Mouse (Mus musculus) forebrain, postnatal 0 days (tissue): Measurements from ENCODE around the gene Zdhhc23. TPM values are rescaled to one million over a fixed set of nuclear protein-coding genes. Genes with fewer than 3 reads are reported as not detected.

Experiments used
- ATAC-seq: fragments of 200-750 bp; cut with Nextera tagmentation; 2 replicates; pipeline ENCODE4 v1.8.0; 2017; ENCODE audit warnings: mild to moderate bottlenecking, moderate library complexity
- DNase-seq: peaks from one replicate; pipeline ENCODE4 v3.0.0-alpha.2; 2015
- H3K27ac ChIP-seq: fragments of 300-500 bp; sonication (generic); 2 replicates; pipeline ENCODE4 v1.5.1; 2014; ENCODE audit warnings: low read depth, mild to moderate bottlenecking, antibody characterized with exemption, low read length, moderate library complexity, mixed read lengths
- H3K27me3 ChIP-seq: fragments of 300-500 bp; sonication (generic); 2 replicates; pipeline ENCODE4 v1.6.1; 2014; ENCODE audit warnings: mild to moderate bottlenecking, low read length, mixed read lengths; ENCODE audit not compliant: insufficient read depth
- H3K36me3 ChIP-seq: fragments of 300-500 bp; sonication (generic); 2 replicates; pipeline ENCODE4 v1.6.1; 2014; ENCODE audit warnings: mild to moderate bottlenecking, moderate library complexity; ENCODE audit not compliant: insufficient read depth
- H3K4me1 ChIP-seq: fragments of 300-500 bp; sonication (generic); 2 replicates; pipeline ENCODE4 v1.6.1; 2014; ENCODE audit warnings: antibody characterized with exemption; ENCODE audit not compliant: insufficient read depth
- H3K4me2 ChIP-seq: fragments of 300-500 bp; sonication (generic); 2 replicates; pipeline ENCODE4 v1.6.1; 2014; ENCODE audit warnings: low read depth, mild to moderate bottlenecking, moderate library complexity
- H3K4me3 ChIP-seq: fragments of 300-500 bp; sonication (generic); 2 replicates; pipeline ENCODE4 v1.5.1; 2014; ENCODE audit warnings: low read depth, low read length, mixed read lengths
- H3K9ac ChIP-seq: fragments of 300-500 bp; sonication (generic); 2 replicates; pipeline ENCODE4 v1.6.1; 2014; ENCODE audit warnings: mild to moderate bottlenecking
- H3K9me3 ChIP-seq: fragments of 300-500 bp; sonication (generic); 2 replicates; pipeline ENCODE4 v1.6.1; 2016; ENCODE audit warnings: low read length
- CTCF ChIP-seq: sonication (generic); IDR thresholded peaks from 2 replicates; pipeline ENCODE4 v1.5.1; 2016; ENCODE audit warnings: antibody characterized with exemption, control low read depth, low read depth
- WGBS: fragments of 180-500 bp; shearing (Covaris S2); extraction: QIAGEN DNeasy Blood & Tissue Kit; methylation state at CpG from one replicate; pipeline ENCODE4 v1.1.7; 2014; 5-methylcytosine and 5-hydroxymethylcytosine counted together
- polyA plus RNA-seq: library from polyadenylated mRNA; unstranded; fragments of >200 nt; fragmentation: Nextera tagmentation; extraction: Ambion mirVana; gene quantifications from 2 replicates; pipeline ENCODE4 v1.2.1, GENCODE M21; 2015
- total RNA-seq: library from RNA; depleted of rRNA; stranded (reverse); fragments of >200 nt; gene quantifications from 2 replicates; pipeline ENCODE4 v1.2.3, GENCODE M21; 2014

The Zdhhc23 gene
- total and polyA plus RNA-seq, 2 experiments from 2014 or later, result 5.4 to 9.0 TPM

DNA sequence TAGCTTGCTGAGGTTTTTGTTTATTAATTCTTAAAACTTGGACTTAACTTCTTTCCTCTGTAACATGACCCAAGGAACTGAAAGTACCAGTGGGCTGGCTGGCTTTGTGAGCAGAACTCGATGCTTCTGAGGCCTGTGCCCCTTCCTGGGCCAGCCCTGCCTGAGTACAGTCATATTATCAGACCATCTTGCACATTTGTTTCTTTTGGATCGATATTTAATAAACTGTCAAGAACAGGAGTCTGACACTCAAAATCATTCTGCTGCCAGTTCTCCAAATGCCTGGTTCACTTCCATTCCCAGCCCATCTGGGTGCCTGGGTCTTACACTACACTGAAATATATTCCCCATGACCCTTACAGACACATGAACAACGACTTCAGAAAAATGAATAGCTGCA, 33.7 kb downstream of the Zdhhc23 start:
- ATAC-seq, result peak; percentile 56; the same call in 1 of the 2 replicates
- no peak for TF ChIP-seq CTCF
- Histone ChIP-seq H3K27me3 (no peaks in the 10 kb centered on the region), H3K4me2 (no peak overlapping the region), H3K27ac (0 out of 2 replicates have a peak overlapping the region, but pooled peaks have one; percentile 50), H3K4me3 (no peak overlapping the region), H3K36me3 (no peaks in the 10 kb centered on the region), H3K9me3 (no peaks in the 10 kb centered on the region), H3K4me1 (no peaks in the 10 kb centered on the region), H3K9ac (no peak overlapping the region)
- DNase-seq, result no peak
- 66% methylated on average over 3 of the region's 3 CpGs for WGBS

DNA sequence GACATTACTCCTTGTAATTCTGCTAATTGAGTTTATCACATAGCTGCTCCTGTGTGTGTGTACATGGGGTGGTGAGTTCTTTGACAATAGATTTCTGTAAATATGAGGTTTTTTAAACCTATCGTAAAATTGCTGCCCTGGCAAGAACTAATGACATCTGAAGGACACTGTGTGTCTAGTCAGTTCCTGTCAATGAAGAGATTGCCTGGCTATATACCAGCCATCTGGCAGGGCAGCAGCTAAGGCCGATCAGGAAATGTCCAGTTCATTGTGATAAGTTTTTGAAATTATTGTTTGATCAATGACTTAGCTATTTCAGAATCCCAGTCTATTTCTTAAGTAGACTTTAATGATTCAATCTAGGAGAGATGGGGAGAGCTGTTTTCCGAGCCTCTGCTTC, 34.2 kb downstream of the Zdhhc23 start:
- Histone ChIP-seq H3K9me3 (no peaks in the 10 kb centered on the region), H3K4me3 (no peak overlapping the region), H3K27ac (0 out of 2 replicates have a peak overlapping the region, but pooled peaks have one; percentile 50), H3K36me3 (no peaks in the 10 kb centered on the region), H3K9ac (no peak overlapping the region), H3K4me2 (no peak overlapping the region), H3K27me3 (no peaks in the 10 kb centered on the region), H3K4me1 (no peaks in the 10 kb centered on the region)
- WGBS, result 76% methylated on average over 3 of the region's 3 CpGs
- no peak for TF ChIP-seq CTCF
- DNase-seq, result no peak
- ATAC-seq, result no peak

DNA sequence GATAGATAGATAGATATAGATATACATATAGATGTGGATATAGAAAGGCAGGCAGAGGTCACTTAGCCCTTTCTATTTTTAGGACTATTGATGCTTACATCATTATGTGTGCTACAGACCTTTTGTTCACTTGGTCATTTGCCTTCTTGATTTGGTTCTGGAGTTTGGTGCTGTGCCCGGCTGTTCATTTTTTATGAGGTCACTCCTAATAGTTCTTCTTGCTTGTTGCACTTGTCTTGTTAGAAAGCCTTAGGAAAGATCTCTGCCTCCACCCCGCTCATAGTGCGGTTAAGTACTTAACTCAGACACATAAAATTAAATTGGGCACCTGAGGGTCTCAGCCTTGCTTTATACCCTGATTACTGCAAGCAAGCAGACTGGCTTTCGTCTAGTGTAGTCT, 38.7 kb downstream of the Zdhhc23 start:
- TF ChIP-seq CTCF, result no peak
- Histone ChIP-seq H3K4me1 (no peaks in the 10 kb centered on the region), H3K36me3 (no peaks in the 10 kb centered on the region), H3K9me3 (no peaks in the 10 kb centered on the region), H3K27ac (no peak overlapping the region), H3K9ac (no peak overlapping the region), H3K27me3 (no peaks in the 10 kb centered on the region), H3K4me3 (no peak overlapping the region), H3K4me2 (no peak overlapping the region)
- 91% methylated on average over 4 of the region's 4 CpGs for WGBS
- DNase-seq (no peak), ATAC-seq (no peak)

DNA sequence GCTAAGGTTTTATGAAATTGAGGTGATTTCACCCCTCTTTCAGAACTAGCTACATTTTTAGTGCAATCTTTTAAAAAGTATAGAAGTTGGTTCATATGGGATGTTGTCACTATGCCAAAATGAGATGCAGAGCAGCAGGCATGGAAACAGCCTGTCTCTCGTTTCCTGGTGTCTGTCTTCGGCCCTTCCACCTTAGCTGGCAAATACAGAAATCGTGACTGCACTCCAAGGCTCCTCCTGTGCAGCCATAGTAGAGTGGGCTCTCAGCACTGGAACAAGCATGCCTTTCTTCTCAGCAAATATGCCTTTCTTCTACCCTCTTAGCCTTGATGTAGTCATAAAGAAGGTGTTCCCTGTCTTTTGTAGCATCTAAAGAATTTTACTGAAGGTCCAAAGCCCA, 43.7 kb downstream of the Zdhhc23 start:
- no peak overlapping the region for H3K9ac ChIP-seq
- no peaks in the 10 kb centered on the region for H3K27me3 ChIP-seq
- ATAC-seq (no peak), DNase-seq (no peak)
- H3K9me3 ChIP-seq, result no peaks in the 10 kb centered on the region
- H3K4me2 ChIP-seq, result no peak overlapping the region
- no peak overlapping the region for H3K4me3 ChIP-seq
- no peak for TF ChIP-seq CTCF
- no peaks in the 10 kb centered on the region for H3K36me3 ChIP-seq
- H3K4me1 ChIP-seq, result no peaks in the 10 kb centered on the region
- 50% methylated on average over 3 of the region's 3 CpGs for WGBS
- H3K27ac ChIP-seq, result no peak overlapping the region

DNA sequence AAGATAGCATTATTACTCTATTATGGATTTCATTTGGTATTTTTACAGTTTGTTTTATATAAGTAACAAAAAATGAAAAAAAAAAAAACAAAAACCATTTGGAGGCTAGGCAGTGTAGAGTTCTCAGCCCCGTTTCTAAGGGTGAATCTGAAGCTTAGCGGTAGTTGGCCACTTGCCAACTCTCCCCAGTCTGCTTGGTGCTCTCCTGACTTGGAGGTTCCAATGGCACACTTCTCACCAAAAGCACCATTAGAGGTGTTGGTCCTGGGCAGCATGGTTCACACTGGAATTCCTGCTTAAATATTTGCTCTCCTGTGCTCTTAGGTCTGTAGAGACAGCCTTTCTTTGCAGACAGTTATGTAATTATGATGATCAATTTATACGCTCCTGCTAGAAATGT, 44.2 kb downstream of the Zdhhc23 start:
- Histone ChIP-seq H3K9ac (no peak overlapping the region), H3K36me3 (no peaks in the 10 kb centered on the region), H3K9me3 (no peaks in the 10 kb centered on the region), H3K4me1 (no peaks in the 10 kb centered on the region), H3K27ac (no peak overlapping the region), H3K27me3 (no peaks in the 10 kb centered on the region), H3K4me2 (no peak overlapping the region), H3K4me3 (no peak overlapping the region)
- 45% methylated on average over 3 of the region's 3 CpGs for WGBS
- DNase-seq (no peak), ATAC-seq (no peak)
- no peak for TF ChIP-seq CTCF

DNA sequence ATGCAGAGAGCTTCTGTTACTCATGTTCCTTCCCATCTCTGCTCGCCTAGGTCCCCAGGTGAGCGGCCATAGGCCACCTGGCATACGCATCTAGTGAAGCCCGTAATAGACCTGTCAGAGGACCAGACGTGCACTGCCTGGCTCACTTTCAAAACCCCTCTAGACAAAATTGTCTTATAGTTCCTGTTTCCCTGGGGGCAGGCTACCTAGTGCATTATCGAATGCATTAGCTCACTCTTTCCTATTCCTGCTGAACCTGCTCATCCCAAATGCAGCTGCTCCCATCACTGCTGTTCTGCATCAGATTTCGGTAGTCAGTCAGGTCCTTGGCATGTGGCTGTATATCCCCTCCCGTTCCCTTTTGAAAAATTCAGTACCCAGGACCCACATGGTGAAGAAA, 44.7 kb downstream of the Zdhhc23 start:
- no peak for ATAC-seq

DNA sequence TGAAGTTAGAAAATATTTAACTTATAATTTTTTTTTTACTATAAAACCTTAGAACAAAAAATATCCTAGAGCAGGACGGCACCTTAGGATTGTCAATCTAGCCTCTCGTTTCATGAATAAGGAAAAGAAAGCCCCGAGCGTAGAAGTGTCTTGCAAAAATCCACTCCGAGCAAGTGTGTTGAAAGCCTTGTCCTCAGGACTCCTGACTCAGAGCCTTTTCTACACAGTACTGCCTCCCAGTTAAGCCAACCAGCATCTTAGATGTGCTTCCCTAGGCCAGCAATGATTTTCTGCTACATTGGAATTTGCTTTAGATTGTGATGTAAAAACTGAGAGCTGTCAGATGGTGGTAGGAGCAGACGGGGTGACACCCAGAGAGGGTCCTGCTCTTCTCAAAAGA, 46.5 kb downstream of the Zdhhc23 start:
- H3K27me3 ChIP-seq, result no peaks in the 10 kb centered on the region
- no peaks in the 10 kb centered on the region for H3K9me3 ChIP-seq
- H3K36me3 ChIP-seq, result no peaks in the 10 kb centered on the region
- ATAC-seq (no peak), DNase-seq (no peak)
- H3K4me1 ChIP-seq, result no peaks in the 10 kb centered on the region
- H3K4me2 ChIP-seq, result no peak overlapping the region
- H3K9ac ChIP-seq, result no peak overlapping the region
- no peak overlapping the region for H3K27ac ChIP-seq
- no peak for TF ChIP-seq CTCF
- H3K4me3 ChIP-seq, result no peak overlapping the region
- WGBS, result 83% methylated on average over 6 of the region's 6 CpGs

More for the DNA sequence above, 44.7 kb downstream of the Zdhhc23 start:
- no peak for TF ChIP-seq CTCF
- Histone ChIP-seq H3K9me3 (no peaks in the 10 kb centered on the region), H3K27ac (no peak overlapping the region), H3K36me3 (no peaks in the 10 kb centered on the region), H3K4me1 (no peaks in the 10 kb centered on the region), H3K4me2 (no peak overlapping the region), H3K9ac (no peak overlapping the region), H3K27me3 (no peaks in the 10 kb centered on the region), H3K4me3 (no peak overlapping the region)
- 87% methylated on average over 8 of the region's 8 CpGs for WGBS
- no peak for DNase-seq

DNA sequence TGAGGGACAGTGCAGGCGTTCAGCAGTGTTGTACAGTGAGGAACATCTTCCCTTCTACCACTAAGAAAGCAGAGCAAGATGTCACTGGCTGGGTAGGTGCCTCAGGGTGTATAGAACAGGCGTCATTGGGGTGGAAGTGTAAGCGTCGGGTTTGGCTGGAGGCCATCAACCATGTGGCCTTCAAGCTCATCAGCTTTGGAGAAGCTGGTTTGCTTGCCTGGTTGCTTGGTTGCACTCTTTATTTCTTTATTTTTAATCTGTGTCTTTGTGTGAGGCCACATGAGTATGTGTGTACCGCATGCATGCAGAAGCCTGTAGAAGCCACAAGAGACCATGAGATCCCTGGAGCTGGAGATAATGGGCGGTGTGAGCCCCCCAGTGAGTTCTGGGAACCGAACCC, 47.3 kb downstream of the Zdhhc23 start:
- H3K9me3 ChIP-seq, result no peaks in the 10 kb centered on the region
- H3K36me3 ChIP-seq, result no peaks in the 10 kb centered on the region
- H3K9ac ChIP-seq, result no peak overlapping the region
- no peak overlapping the region for H3K4me3 ChIP-seq
- WGBS, result 79% methylated on average over 7 of the region's 7 CpGs
- H3K27ac ChIP-seq, result no peak overlapping the region
- ATAC-seq (peak; percentile 8; the same call in 1 of the 2 replicates), DNase-seq (no peak)
- TF ChIP-seq CTCF, result no peak
- H3K4me1 ChIP-seq, result no peaks in the 10 kb centered on the region
- no peak overlapping the region for H3K4me2 ChIP-seq
- H3K27me3 ChIP-seq, result no peaks in the 10 kb centered on the region
